Mouse (Mus musculus) mouse embryonic stem cell (cell line): ENCODE results near the gene Gse1.

Source experiments
- in situ Hi-C, 2 experiments: fragments of 300-500 bp; cut with MboI; formaldehyde crosslinking; loops; 1 replicate in 1 of 2; 3 replicates in 1 of 2; pipeline ENCODE4 v1.14.3; 2019 to 2020; ENCODE audit warnings: low sequenced_read_pairs in 2 of 2, low pct_unique_long_range_greater_than_20kb in 1 of 2, mixed read lengths in 1 of 2; ENCODE audit not compliant: unreplicated experiment in 1 of 2

The Gse1 gene

GRCm38 (mm10) chr8:120498926-120499605 lies 270.8 kb downstream of the Gse1 start:
- in situ Hi-C loops: no loop called here

GRCm38 (mm10) chr8:120500701-120501261 lies 272.5 kb downstream of the Gse1 start:
- in situ Hi-C loops: no loop called here

- in situ Hi-C loops: no loop called here
These were observed 273.2 kb downstream of the Gse1 start for GRCm38 (mm10) chr8:120501426-120501825.

GRCm38 (mm10) chr8:120502428-120502827 lies 274.2 kb downstream of the Gse1 start:
- in situ Hi-C loops: no loop called here

- in situ Hi-C loops: no loop called here
These were observed 276.2 kb downstream of the Gse1 start for GRCm38 (mm10) chr8:120504251-120505081.

GRCm38 (mm10) chr8:120505082-120505511 lies 276.8 kb downstream of the Gse1 start:
- in situ Hi-C loops: no loop called here

GRCm38 (mm10) chr8:120505619-120506310 lies 277.5 kb downstream of the Gse1 start:
- in situ Hi-C loops: no loop called here

- in situ Hi-C loops: no loop called here
These were observed 278.3 kb downstream of the Gse1 start for GRCm38 (mm10) chr8:120506562-120506961.

GRCm38 (mm10) chr8:120507290-120507689 lies 279.0 kb downstream of the Gse1 start:
- in situ Hi-C loops: no loop called here

GRCm38 (mm10) chr8:120509136-120510034 lies 281.1 kb downstream of the Gse1 start:
- in situ Hi-C loops: no loop called here

- in situ Hi-C loops: no loop called here
These were observed 281.8 kb downstream of the Gse1 start for GRCm38 (mm10) chr8:120510035-120510416.

GRCm38 (mm10) chr8:120510863-120511457 lies 282.7 kb downstream of the Gse1 start:
- in situ Hi-C loops: no loop called here

GRCm38 (mm10) chr8:120511737-120512136 lies 283.5 kb downstream of the Gse1 start:
- in situ Hi-C loops: no loop called here

- in situ Hi-C loops: no loop called here
These were observed 284.1 kb downstream of the Gse1 start for GRCm38 (mm10) chr8:120512326-120512725.

- in situ Hi-C loops: no loop called here
These were observed 284.9 kb downstream of the Gse1 start for GRCm38 (mm10) chr8:120513145-120513544.

GRCm38 (mm10) chr8:120513638-120514461 lies 285.6 kb downstream of the Gse1 start:
- in situ Hi-C loops: no loop called here

- in situ Hi-C loops: no loop called here
These were observed 287.0 kb downstream of the Gse1 start for GRCm38 (mm10) chr8:120515214-120515613.
